Mouse (Mus musculus) heart, embryonic 11.5 days (tissue): ENCODE results near the gene Fto. TPM values are rescaled to one million over a fixed set of nuclear protein-coding genes. Genes with fewer than 3 reads are reported as not detected.

Experiments used
- ATAC-seq: fragments of 200-750 bp; cut with Nextera tagmentation; replicated peaks from 2 replicates; pipeline ENCODE4 v1.8.0; 2017; ENCODE audit warnings: moderate library complexity; ENCODE audit not compliant: insufficient number of reproducible peaks, low FRiP score, low TSS enrichment
- H3K27ac ChIP-seq: fragments of 300-500 bp; sonication (generic); 2 replicates; pipeline ENCODE4 v1.5.1; 2014; ENCODE audit warnings: mild to moderate bottlenecking, low read depth, low read length
- H3K27me3 ChIP-seq: fragments of 300-500 bp; sonication (generic); 2 replicates; pipeline ENCODE4 v1.6.1; 2014; ENCODE audit warnings: mild to moderate bottlenecking, low read length, mixed read lengths; ENCODE audit not compliant: control insufficient read depth, insufficient read depth
- H3K36me3 ChIP-seq: fragments of 300-500 bp; sonication (generic); 2 replicates; pipeline ENCODE4 v1.6.1; 2014; ENCODE audit warnings: mild to moderate bottlenecking, low read length, moderate library complexity, mixed read lengths; ENCODE audit not compliant: control insufficient read depth, insufficient read depth
- H3K4me1 ChIP-seq: fragments of 300-500 bp; sonication (generic); 2 replicates; pipeline ENCODE4 v1.6.1; 2014; ENCODE audit warnings: low read length; ENCODE audit not compliant: control insufficient read depth, insufficient read depth
- H3K4me2 ChIP-seq: fragments of 300-500 bp; sonication (generic); 2 replicates; pipeline ENCODE4 v1.6.1; 2014; ENCODE audit warnings: mild to moderate bottlenecking, moderate library complexity
- H3K4me3 ChIP-seq: fragments of 300-500 bp; sonication (generic); 2 replicates; pipeline ENCODE4 v1.5.1; 2014; ENCODE audit warnings: low read depth, low read length
- H3K9ac ChIP-seq: fragments of 300-500 bp; sonication (generic); 2 replicates; pipeline ENCODE4 v1.6.1; 2014; ENCODE audit warnings: mild to moderate bottlenecking, low read depth, low read length, moderate library complexity
- H3K9me3 ChIP-seq: fragments of 300-500 bp; sonication (generic); replicated peaks from 2 replicates; pipeline ENCODE4 v1.6.1; 2016; ENCODE audit warnings: low read length; ENCODE audit not compliant: control insufficient read depth
- WGBS: fragments of 180-500 bp; shearing (Covaris S2); extraction: QIAGEN DNeasy Blood & Tissue Kit; methylation state at CpG from one replicate; pipeline ENCODE4 v1.1.7; 2014; ENCODE audit not compliant: insufficient replicate concordance; 5-methylcytosine and 5-hydroxymethylcytosine counted together
- polyA plus RNA-seq: library from polyadenylated mRNA; unstranded; fragments of >200 nt; fragmentation: Nextera tagmentation; extraction: Ambion mirVana; gene quantifications from 2 replicates; pipeline ENCODE4 v1.2.1, GENCODE M21; 2014

The Fto gene
- polyA plus RNA-seq, 1 experiment from 2014 or later = 70.1 TPM

GRCm38 (mm10) chr8:91404311-91404710 lies 91.0 kb downstream of the Fto start:
- Histone ChIP-seq H3K36me3 (no peaks in the 10 kb centered on the region), H3K27me3 (no peaks in the 10 kb centered on the region), H3K4me3 (no peak overlapping the region), H3K4me2 (no peak overlapping the region), H3K27ac (no peak overlapping the region), H3K4me1 (peaks cover 4% of the 10 kb centered on the region; the same call in 1 of the 2 replicates), H3K9me3 (no peaks in the 10 kb centered on the region), H3K9ac (no peak overlapping the region)
- WGBS = 86% methylated on average over 7 of the region's 7 CpGs
- ATAC-seq = no peak

GRCm38 (mm10) chr8:91405099-91405498 lies 91.8 kb downstream of the Fto start:
- no peak overlapping the region for H3K4me2 ChIP-seq
- H3K4me3 ChIP-seq = no peak overlapping the region
- H3K9ac ChIP-seq = no peak overlapping the region
- ATAC-seq = no peak
- no peaks in the 10 kb centered on the region for H3K27me3 ChIP-seq
- 86% methylated on average over 7 of the region's 7 CpGs for WGBS
- H3K27ac ChIP-seq = no peak overlapping the region
- peaks cover 6% of the 10 kb centered on the region for H3K36me3 ChIP-seq
- peaks cover 4% of the 10 kb centered on the region; the same call in 1 of the 2 replicates for H3K4me1 ChIP-seq
- H3K9me3 ChIP-seq = no peaks in the 10 kb centered on the region

- Histone ChIP-seq H3K27me3 (no peaks in the 10 kb centered on the region), H3K9ac (no peak overlapping the region), H3K27ac (no peak overlapping the region), H3K9me3 (no peaks in the 10 kb centered on the region), H3K4me1 (peaks cover 6% of the 10 kb centered on the region; the same call in 1 of the 2 replicates), H3K4me3 (no peak overlapping the region), H3K4me2 (no peak overlapping the region), H3K36me3 (peaks cover 6% of the 10 kb centered on the region)
- no peak for ATAC-seq
- 85% methylated on average over 14 of the region's 14 CpGs for WGBS
Measured at GRCm38 (mm10) chr8:91406624-91407290, 93.4 kb downstream of the Fto start.

DNA sequence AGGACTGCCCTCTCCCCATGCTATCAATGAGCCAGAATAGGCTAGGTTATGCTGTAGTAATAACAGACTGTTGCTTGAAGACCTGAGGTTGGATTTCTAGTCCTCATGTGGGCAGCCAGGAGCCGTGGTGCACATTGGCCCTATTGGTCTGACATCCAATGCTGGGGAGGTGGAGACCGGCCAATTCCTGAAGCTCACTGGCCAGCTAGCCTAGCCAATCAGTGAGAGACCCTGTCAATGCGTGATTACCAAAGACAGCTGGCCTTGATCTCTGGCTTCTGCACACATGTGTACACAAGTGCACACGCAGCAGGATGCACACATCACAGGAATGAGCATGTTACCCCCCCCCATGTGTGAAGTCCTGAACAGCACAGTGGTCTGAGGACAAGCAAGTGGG lies 94.6 kb downstream of the Fto start:
- Histone ChIP-seq H3K9ac (no peak overlapping the region), H3K36me3 (peaks cover 6% of the 10 kb centered on the region), H3K4me3 (no peak overlapping the region), H3K4me1 (peaks cover 8% of the 10 kb centered on the region; the same call in 1 of the 2 replicates), H3K9me3 (no peaks in the 10 kb centered on the region), H3K4me2 (no peak overlapping the region), H3K27me3 (no peaks in the 10 kb centered on the region), H3K27ac (no peak overlapping the region)
- 85% methylated on average over 4 of the region's 4 CpGs for WGBS
- ATAC-seq = no peak

- no peaks in the 10 kb centered on the region for H3K27me3 ChIP-seq
- H3K9ac ChIP-seq = no peak overlapping the region
- H3K36me3 ChIP-seq = peaks cover 6% of the 10 kb centered on the region
- H3K27ac ChIP-seq = no peak overlapping the region
- 0 out of 2 replicates have a peak, but pooled peaks cover 4% of the 10 kb centered on the region for H3K4me1 ChIP-seq
- no peak overlapping the region for H3K4me3 ChIP-seq
- WGBS = 88% methylated on average over 12 of the region's 12 CpGs
- H3K9me3 ChIP-seq = no peaks in the 10 kb centered on the region
- no peak for ATAC-seq
- H3K4me2 ChIP-seq = no peak overlapping the region
Measured at GRCm38 (mm10) chr8:91410007-91410406, 96.7 kb downstream of the Fto start.

DNA sequence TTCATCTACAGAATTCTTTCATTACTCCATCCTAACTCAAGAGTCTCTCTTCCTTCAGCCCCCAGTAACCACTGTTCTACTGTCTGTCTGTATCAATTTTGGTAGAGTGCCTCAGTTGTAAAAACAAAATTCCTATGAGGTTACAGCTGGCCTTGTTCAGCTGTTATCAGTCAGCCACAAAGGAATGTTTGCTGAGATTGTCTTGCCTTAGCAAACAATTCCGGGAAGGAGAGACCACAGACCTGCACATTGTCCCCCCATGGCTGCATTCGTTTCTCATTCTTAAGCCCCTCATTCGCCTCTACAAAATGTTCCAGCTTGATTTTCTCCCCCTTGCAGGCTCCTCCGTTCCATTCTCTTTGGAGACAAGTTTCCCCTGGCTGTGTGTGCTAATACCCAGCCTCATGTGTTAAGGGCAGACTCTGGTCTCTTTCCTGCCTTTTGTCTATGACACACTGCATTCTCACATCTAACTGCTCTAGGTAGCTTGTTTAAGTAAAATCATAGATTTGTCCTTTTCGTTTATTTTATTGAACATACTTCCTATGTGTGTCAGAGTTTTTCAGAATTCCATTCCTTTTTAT lies 111.3 kb downstream of the Fto start:
- no peak overlapping the region for H3K4me2 ChIP-seq
- no peak overlapping the region for H3K4me3 ChIP-seq
- peak overlapping the region; percentile 62; the same call in 1 of the 2 replicates for H3K27ac ChIP-seq

GRCm38 (mm10) chr8:91425251-91425866 lies 112.0 kb downstream of the Fto start:
- no peak overlapping the region for H3K4me3 ChIP-seq
- 84% methylated on average over 10 of the region's 10 CpGs for WGBS
- no peak overlapping the region for H3K9ac ChIP-seq
- no peak overlapping the region for H3K27ac ChIP-seq
- no peak overlapping the region for H3K4me2 ChIP-seq
- H3K27me3 ChIP-seq = no peaks in the 10 kb centered on the region
- H3K36me3 ChIP-seq = no peaks in the 10 kb centered on the region
- ATAC-seq = no peak
- H3K4me1 ChIP-seq = peaks cover 9% of the 10 kb centered on the region; the same call in 1 of the 2 replicates
- H3K9me3 ChIP-seq = no peaks in the 10 kb centered on the region

More for the DNA sequence above, 111.3 kb downstream of the Fto start:
- Histone ChIP-seq H3K4me1 (peaks cover 9% of the 10 kb centered on the region; the same call in 1 of the 2 replicates), H3K9me3 (no peaks in the 10 kb centered on the region), H3K9ac (no peak overlapping the region), H3K27me3 (no peaks in the 10 kb centered on the region), H3K36me3 (no peaks in the 10 kb centered on the region)
- 37% methylated on average over 5 of the region's 5 CpGs for WGBS
- ATAC-seq = no peak

DNA sequence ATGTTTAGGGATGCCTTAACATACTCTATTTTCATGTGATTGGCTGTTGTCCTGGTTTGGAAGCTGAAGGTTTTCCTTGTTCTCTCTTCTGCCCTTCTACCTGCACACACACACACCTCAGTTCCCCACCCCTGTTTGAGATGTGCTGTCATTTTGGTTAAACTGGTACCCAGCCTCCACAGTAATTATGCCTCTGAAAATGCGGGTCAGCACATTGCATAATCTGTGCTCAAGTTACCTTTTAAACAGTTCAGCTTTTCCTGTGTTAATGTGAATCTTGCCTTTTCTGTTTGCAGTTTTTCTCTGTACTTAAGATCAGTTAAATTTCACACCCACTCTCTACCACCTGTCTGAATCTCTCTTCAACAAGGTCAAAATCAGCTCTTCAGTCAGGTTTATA lies 113.2 kb downstream of the Fto start:
- no peak overlapping the region for H3K27ac ChIP-seq
- no peak overlapping the region for H3K9ac ChIP-seq
- no peaks in the 10 kb centered on the region; the same call in 1 of the 2 replicates for H3K36me3 ChIP-seq
- no peak overlapping the region for H3K4me3 ChIP-seq
- ATAC-seq = no peak
- H3K4me2 ChIP-seq = no peak overlapping the region
- 83% methylated on average over 1 of the region's 1 CpGs for WGBS
- no peaks in the 10 kb centered on the region for H3K9me3 ChIP-seq
- peaks cover 9% of the 10 kb centered on the region; the same call in 1 of the 2 replicates for H3K4me1 ChIP-seq
- no peaks in the 10 kb centered on the region for H3K27me3 ChIP-seq
